Mouse (Mus musculus): Measurements from ENCODE around the gene E030018B13Rik.

DNA sequence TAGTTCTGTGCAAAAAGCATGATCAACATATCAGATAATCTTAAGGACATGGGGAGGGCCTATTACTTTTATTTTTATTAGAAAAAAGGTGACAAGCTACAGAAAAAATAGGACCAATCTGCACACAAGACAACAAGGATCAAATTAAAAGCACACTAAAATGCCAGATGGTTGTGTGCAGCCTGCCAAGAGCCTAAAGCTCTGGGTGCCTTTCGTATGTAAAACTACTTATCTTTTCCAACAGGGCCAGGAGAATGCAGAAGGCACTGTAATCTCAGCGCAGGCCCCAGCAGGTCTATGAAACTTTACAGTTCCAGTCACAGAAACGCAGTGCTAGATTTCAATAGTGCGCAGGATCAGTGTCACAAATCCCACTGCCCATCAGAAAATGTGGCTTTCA, 22.9 kb upstream of the E030018B13Rik start:
- TF ChIP-seq CTCF (IDR thresholded peaks at IDR 0.05) = no peak
- no peak for TF ChIP-seq EP300 (IDR thresholded peaks at IDR 0.05; ENCODE audit: insufficient read depth, low read depth, low read length)
- no peak for TF ChIP-seq POLR2A (IDR thresholded peaks at IDR 0.05; ENCODE audit: insufficient read depth, low read depth, low read length)

Measured in heart, adult 2 months (tissue).